Mouse (Mus musculus) stomach, postnatal 0 days (tissue): ENCODE measurements around the gene Slc22a16.

Experiments
- CTCF ChIP-seq: IDR thresholded peaks from 2 replicates; pipeline ENCODE4 v1.5.1; 2016; ENCODE audit warnings: antibody characterized with exemption, low read depth, mild to moderate bottlenecking, moderate library complexity
- EP300 ChIP-seq: optimal IDR thresholded peaks from 2 replicates; pipeline ENCODE3; 2016; ENCODE audit warnings: antibody characterized with exemption

DNA sequence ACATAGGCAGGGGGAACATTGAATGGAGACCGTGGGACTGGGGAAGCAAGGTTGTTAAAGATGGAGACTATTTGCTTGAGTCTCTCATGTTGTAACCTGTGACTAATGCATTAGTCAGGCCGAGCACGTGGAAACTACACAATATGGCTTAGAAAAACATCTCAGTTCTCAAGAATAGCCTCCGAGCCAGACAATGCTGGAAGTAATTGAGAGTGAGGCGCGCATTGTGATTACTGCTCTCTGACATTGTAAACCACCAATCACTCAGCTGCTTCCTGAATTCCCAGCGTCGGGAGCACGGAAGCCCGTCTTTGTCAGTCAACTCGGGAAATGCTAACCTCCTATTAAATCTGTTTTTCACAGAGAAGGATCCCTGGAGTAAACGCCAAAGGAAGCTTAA lies 48.6 kb upstream of the Slc22a16 start:
- TF ChIP-seq CTCF (no peak), EP300 (no peak)
